Mouse (Mus musculus) heart, embryonic 10.5 days (tissue): ENCODE data around the gene Ogdhl. TPM values are rescaled to one million over a fixed set of nuclear protein-coding genes. Genes with fewer than 3 reads are reported as not detected.

Source experiments
- DNase-seq: peaks from one replicate; pipeline ENCODE4 v3.0.0-alpha.2; 2017; ENCODE audit warnings: low spot score
- H3K27ac ChIP-seq: fragments of 300-500 bp; sonication (generic); 2 replicates; pipeline ENCODE4 v1.5.1; 2016; ENCODE audit warnings: mild to moderate bottlenecking
- H3K27me3 ChIP-seq: fragments of 300-500 bp; sonication (generic); 2 replicates; pipeline ENCODE4 v1.6.1; 2016; ENCODE audit warnings: mild to moderate bottlenecking; ENCODE audit not compliant: poor library complexity, insufficient read depth, severe bottlenecking
- H3K36me3 ChIP-seq: fragments of 300-500 bp; sonication (generic); 2 replicates; pipeline ENCODE4 v1.6.1; 2016; ENCODE audit warnings: mild to moderate bottlenecking, moderate library complexity
- H3K4me1 ChIP-seq: fragments of 300-500 bp; sonication (generic); 2 replicates; pipeline ENCODE4 v1.6.1; 2016; ENCODE audit warnings: mild to moderate bottlenecking
- H3K4me3 ChIP-seq: fragments of 300-500 bp; sonication (generic); 2 replicates; pipeline ENCODE4 v1.5.1; 2016; ENCODE audit warnings: mild to moderate bottlenecking, moderate library complexity
- H3K9me3 ChIP-seq: fragments of 300-500 bp; sonication (generic); 2 replicates; pipeline ENCODE4 v1.6.1; 2016; ENCODE audit warnings: mild to moderate bottlenecking, moderate library complexity
- WGBS: fragments of 180-500 bp; shearing (Covaris S2); methylation state at CpG from one replicate; pipeline ENCODE4 v1.1.7; 2016; 5-methylcytosine and 5-hydroxymethylcytosine counted together
- polyA plus RNA-seq: library from polyadenylated mRNA; unstranded; fragments of >200 nt; fragmentation: Nextera tagmentation; extraction: Ambion mirVana; gene quantifications from 2 replicates; pipeline ENCODE4 v1.2.1, GENCODE M21; 2016

The Ogdhl gene
- 15.3 and 22.1 TPM in 2 replicates for polyA plus RNA-seq

DNA sequence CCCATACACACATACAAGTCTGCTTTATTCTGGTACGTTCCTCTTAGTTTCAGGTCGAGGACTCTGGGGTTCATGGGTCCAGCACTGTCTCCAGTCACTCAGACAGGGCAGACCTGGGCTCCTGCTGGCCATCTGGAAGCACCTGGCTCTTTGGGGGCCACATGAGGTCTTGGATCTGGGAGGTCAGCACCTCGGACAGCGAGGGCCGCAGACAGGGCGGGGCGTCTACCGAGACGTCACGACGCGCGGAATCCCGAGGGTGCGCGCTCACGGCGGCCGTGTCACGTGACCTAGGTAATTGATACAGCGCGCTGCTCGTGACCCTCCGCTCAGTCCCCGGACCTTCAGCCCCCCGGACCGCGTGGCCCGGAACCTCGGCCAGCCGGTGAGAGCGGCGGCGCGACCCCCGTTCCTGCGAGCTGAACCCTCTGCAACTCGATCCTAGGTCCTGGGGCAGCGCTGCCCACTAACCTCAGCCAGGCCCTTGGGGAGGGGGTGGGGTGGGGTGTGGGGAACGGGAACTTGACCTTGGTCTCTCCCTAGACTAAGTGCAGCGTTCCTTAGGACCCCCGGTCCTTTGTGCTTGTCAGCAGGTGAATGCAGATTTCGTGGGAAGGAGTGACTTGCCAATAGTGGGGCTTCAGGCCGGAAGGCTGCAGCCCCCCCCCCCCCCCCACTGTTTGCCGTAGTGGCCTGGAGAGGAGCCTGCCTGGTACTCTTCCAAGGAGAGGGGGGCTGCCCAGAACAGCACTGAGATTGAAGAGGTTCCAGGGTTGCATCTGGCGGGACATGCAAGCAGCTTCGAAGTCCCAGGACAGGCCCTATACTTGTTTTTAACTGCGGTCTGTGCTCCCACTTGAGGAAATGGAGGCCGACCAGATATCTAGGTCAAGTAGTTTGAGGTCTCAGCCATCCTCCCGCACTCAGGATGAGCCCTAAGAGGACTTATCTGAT, at the start of gene Ogdhl:
Gene Ogdhl, plus strand, starts transcription at position 288 of the 954 bp plus-strand sequence.
- peak within 1 kb of the TSS; percentile 81 for H3K4me3 ChIP-seq
- peaks cover 9% of the 10 kb centered on the region for H3K4me1 ChIP-seq
- H3K36me3 ChIP-seq = no peaks in the 10 kb centered on the region
- peak; percentile 94 for DNase-seq
- peaks cover 7% of the 10 kb centered on the region; the same call in 1 of the 2 replicates for H3K27me3 ChIP-seq
- WGBS = 3% methylated on average over 50 of the region's 50 CpGs
- peak within 1 kb of the TSS; percentile 89 for H3K27ac ChIP-seq
- no peaks in the 10 kb centered on the region for H3K9me3 ChIP-seq

DNA sequence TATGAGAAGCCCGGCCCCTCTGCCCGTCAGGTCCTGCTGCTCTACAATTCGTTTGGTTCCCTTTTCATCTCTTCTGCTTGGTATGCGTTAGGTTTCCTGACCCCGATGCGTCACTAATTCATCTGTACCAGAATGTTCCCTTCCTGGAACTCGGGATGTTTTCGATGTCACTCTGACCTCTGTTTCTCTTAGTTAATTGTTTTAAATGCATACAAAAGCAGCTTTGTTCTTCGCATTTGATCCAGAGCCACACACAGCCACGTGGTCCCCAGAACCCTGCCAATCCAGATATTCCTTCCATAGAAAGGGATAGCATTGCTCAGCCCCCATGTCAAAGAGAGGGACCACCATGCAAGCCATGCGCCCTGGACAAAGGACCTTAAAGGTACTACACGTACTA, 20.2 kb upstream of the Ogdhl start:
- no peak overlapping the region for H3K27ac ChIP-seq
- 80% methylated on average over 12 of the region's 12 CpGs for WGBS
- no peaks in the 10 kb centered on the region for H3K4me1 ChIP-seq

DNA sequence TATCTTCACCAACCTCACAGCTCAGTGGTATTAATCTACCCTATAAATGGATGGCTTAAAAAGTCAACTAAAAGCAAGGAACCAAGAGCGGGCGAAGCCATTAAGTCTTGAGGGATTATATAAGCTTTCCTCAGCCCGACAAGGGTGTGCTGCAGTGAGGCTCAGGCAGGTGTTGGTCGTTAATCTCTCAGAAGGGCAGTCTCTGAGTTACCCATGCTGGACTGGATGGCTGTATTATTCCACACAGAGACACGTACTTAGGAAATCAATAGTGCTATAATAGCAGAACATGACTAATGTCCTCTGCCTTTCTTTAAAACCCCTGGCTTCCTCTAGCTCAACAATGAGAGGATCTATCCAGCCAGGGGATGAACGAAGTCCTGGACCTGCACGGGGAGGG, 19.4 kb upstream of the Ogdhl start:
- DNase-seq = no peak
- Histone ChIP-seq H3K36me3 (peaks cover 11% of the 10 kb centered on the region), H3K4me3 (no peak overlapping the region), H3K27me3 (no peaks in the 10 kb centered on the region), H3K9me3 (no peaks in the 10 kb centered on the region), H3K27ac (no peak overlapping the region), H3K4me1 (no peaks in the 10 kb centered on the region)
- 90% methylated on average over 7 of the region's 7 CpGs for whole genome bisulfite sequencing

More for the DNA sequence above, 20.2 kb upstream of the Ogdhl start:
- H3K36me3 ChIP-seq = peaks cover 11% of the 10 kb centered on the region
- H3K4me3 ChIP-seq = no peak overlapping the region
- H3K27me3 ChIP-seq = no peaks in the 10 kb centered on the region
- no peak for DNase-seq
- H3K9me3 ChIP-seq = no peaks in the 10 kb centered on the region

DNA sequence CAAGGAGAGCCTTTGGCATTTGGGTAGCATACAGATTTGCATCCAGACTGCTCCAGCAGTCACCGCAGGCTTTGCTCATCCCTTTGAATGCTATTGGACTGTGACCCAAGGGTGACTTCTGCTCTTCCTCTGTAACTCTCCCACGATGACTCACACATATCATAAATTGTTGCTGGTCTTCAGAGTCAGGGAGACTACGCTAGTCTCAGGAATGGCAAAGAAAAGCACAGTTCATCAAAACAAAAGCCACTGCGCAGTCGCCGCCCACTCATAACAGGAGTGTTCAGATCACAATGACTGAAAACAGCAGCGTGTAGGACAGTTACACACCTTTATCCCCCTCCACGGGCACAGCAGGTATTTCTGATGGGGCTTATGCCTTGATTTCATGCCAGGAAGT, 16.9 kb upstream of the Ogdhl start:
- Histone ChIP-seq H3K27ac (no peak overlapping the region), H3K36me3 (no peaks in the 10 kb centered on the region), H3K27me3 (no peaks in the 10 kb centered on the region), H3K4me3 (no peak overlapping the region), H3K4me1 (no peaks in the 10 kb centered on the region), H3K9me3 (no peaks in the 10 kb centered on the region)
- WGBS = 86% methylated on average over 8 of the region's 8 CpGs
- DNase-seq = no peak

DNA sequence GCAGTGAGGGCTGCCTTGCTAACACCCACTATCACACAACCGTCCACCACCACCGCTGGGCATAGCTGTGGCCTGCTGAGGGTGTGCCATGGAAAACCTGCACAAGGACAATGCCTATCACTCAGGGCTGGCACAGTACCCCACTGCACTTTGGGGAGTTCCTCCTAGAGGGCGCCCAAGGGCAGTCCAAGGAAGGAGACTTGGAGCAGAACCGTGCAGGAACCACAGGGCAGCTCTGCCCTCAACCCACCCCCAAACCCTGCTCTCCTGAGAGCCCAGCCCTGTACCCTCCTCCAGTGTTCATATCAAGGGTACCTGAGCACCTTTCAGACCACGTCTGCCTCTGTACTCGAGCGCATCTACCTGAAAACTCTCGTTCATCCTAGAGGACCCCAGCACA, 11.9 kb upstream of the Ogdhl start:
- H3K27me3 ChIP-seq = no peaks in the 10 kb centered on the region
- no peak overlapping the region for H3K27ac ChIP-seq
- no peaks in the 10 kb centered on the region for H3K9me3 ChIP-seq
- H3K4me1 ChIP-seq = no peaks in the 10 kb centered on the region
- H3K4me3 ChIP-seq = no peak overlapping the region
- peak; percentile 62 for DNase-seq
- no peaks in the 10 kb centered on the region for H3K36me3 ChIP-seq
- WGBS = 40% methylated on average over 8 of the region's 8 CpGs

DNA sequence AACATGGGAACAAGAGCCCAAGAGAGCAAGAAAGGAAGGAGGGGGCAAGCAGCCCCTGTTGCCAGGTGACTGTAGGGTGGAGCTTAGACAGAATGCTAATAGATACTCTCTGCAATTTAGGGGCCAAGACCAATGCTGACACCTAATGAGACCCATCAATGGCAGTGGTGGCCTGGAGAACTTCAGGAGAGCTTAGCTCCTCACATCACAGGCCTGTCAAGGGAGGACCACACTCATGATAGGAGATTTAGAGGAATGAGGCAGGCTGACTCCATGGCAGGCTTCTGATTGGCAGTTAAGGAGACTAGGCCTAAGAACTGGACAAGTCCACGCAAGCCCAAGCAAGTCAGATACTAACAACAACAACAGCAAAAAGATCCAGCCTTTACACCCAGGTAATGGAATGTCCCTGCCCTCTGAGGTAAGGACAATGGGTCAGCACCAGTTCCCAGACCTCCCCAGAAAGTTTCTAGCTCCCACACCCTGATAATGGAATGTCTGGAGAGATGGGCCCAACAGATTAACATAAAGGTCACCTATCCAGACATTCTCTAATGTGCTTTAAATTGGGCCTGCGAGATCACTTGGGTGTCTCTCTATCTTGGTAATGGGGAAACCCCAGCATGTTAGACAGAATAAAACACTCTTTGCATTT, 10.3 kb upstream of the Ogdhl start:
- Histone ChIP-seq H3K4me3 (no peak overlapping the region), H3K27ac (no peak overlapping the region), H3K27me3 (no peaks in the 10 kb centered on the region), H3K9me3 (no peaks in the 10 kb centered on the region), H3K36me3 (no peaks in the 10 kb centered on the region), H3K4me1 (no peaks in the 10 kb centered on the region)
- peak; percentile 66 for DNase-seq
- 90% methylated on average over 2 of the region's 2 CpGs for WGBS

DNA sequence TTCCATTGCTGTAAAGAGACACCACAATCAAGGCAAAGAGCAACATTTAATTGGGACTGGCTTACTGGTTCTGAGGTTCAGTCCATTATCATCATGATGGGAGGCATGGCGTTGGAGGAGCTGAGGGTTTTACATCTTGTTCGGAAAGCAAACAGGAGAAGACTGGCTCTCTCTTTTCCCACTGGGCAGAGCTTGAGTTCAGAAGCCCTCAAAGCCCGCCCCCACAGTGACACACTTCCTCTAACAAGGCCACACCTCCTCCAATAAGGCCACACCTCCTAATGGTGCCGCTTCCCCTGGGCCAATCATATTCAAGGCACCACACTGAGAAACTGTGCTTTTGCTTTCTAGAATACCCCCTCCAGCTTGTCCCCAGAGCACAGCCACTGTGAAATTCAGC, 4.0 kb upstream of the Ogdhl start:
- no peak for DNase-seq
- Histone ChIP-seq H3K9me3 (no peaks in the 10 kb centered on the region), H3K4me1 (peaks cover 9% of the 10 kb centered on the region), H3K4me3 (no peak overlapping the region), H3K27me3 (peaks cover 1% of the 10 kb centered on the region; the same call in 1 of the 2 replicates), H3K36me3 (no peaks in the 10 kb centered on the region), H3K27ac (no peak overlapping the region)
- 7% methylated on average over 4 of the region's 4 CpGs for WGBS

DNA sequence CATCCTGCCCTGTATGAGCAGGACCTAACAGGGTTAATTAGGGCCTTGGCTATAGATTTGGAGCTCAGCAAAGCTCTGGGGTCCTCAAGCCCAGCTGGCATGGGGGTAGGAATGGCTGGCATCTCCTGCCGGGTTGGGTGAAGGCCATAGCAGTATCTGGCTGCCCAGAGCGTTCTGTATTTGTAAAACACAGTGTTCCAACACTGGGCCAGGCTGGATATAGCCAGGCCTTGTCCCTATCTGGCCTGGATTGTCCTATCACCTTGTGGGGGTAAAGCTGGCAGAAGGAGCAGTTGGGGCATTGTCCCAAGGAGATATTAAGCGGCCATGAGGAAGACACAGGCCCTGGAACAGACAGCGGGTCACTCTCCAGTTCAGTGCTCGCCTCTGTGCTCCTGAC, 1.4 kb downstream of the Ogdhl start:
- Histone ChIP-seq H3K9me3 (no peaks in the 10 kb centered on the region), H3K27ac (no peak overlapping the region), H3K36me3 (no peaks in the 10 kb centered on the region), H3K27me3 (peaks cover 7% of the 10 kb centered on the region; the same call in 1 of the 2 replicates), H3K4me1 (peaks cover 9% of the 10 kb centered on the region), H3K4me3 (no peak overlapping the region)
- no peak for DNase-seq
- WGBS = 86% methylated on average over 5 of the region's 5 CpGs

DNA sequence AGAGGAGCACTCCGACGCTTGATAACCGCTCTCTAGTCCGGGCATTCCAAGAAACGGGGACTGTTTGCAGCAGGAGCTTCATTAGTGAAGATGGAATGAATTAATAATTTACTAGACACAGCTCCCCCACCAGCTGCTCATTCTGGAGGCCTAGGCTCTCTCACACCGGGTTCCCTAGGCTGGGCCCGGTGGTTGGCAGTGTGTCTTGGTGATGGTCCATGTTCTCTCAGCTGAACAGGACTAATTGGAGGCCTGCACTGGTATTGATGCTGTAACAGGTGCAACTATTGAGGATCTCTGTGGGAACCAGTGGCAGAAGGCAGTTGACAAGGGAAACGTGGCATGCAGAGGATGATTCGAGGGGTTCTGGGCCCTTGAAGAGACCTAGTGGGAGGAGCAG, 5.5 kb downstream of the Ogdhl start:
- peaks cover 4% of the 10 kb centered on the region; the same call in 1 of the 2 replicates for H3K36me3 ChIP-seq
- DNase-seq = no peak
- H3K4me3 ChIP-seq = no peak overlapping the region
- H3K9me3 ChIP-seq = no peaks in the 10 kb centered on the region
- H3K27ac ChIP-seq = no peak overlapping the region
- H3K4me1 ChIP-seq = peaks cover 4% of the 10 kb centered on the region
- H3K27me3 ChIP-seq = peaks cover 7% of the 10 kb centered on the region; the same call in 1 of the 2 replicates
- 88% methylated on average over 9 of the region's 9 CpGs for WGBS

DNA sequence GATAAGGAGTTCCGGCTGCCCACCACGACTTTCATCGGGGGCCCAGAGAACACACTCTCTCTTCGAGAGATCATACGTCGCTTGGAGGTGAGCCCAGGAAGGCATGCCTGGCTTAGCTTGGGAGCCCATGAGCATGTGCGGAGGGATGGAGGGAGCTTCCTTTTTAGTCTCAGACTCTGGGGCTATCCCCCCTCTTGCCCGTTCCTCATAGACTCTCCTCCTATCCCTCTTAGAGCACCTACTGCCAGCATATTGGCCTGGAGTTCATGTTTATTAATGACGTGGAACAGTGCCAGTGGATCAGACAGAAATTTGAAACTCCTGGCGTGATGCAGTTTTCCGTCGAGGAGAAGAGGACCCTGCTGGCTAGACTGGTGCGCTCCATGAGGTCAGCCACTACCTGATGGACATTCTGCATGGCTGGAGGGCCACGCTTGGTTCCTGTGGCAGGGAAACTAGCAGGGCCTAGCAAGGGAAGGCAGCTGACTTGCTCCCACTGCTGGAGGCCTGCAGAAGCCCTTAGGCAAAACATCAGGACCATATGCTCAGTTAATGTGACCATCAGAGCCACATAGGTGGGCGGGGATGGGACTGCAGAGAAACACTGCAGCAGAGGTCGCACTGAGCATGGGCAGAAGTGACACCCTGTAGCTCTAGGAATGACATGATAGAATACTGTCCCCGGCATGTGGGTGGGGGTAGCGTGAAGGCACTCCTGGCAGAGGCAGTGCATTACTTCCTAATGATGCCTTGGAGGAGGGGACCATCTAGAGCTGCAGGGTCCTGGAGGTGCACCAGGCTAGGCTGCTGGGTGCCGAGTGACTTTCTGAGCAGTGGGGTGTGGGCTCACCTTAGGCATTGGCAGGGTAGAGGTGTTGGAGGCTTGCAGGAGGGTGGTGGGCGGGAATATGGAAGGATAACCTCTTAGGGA, 11.0 kb downstream of the Ogdhl start:
- DNase-seq = no peak
- WGBS = 84% methylated on average over 20 of the region's 20 CpGs
- no peaks in the 10 kb centered on the region for H3K4me1 ChIP-seq
- peaks cover 39% of the 10 kb centered on the region for H3K36me3 ChIP-seq
- H3K27ac ChIP-seq = no peak overlapping the region
- H3K4me3 ChIP-seq = no peak overlapping the region
- H3K27me3 ChIP-seq = no peaks in the 10 kb centered on the region
- H3K9me3 ChIP-seq = no peaks in the 10 kb centered on the region

DNA sequence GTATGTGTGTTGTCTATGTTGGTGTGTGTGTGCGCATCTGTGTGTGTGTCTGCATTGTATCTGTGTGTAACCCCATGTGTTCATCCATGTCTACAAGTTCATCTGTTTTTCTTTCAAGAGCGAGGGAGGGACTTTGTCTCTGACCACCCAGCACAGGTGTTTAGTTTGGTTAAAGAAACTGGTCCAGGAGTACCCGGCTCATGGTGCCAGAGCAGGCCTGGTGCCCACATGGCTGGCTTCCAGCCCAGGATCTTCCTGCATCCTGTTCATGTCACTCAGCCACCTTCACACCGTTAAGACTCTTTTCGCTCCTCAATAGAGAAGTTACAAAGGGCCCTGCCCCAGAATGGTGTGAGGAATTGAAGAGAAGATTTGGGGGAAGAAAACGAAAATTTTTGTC, 14.2 kb downstream of the Ogdhl start:
- H3K36me3 ChIP-seq = peaks cover 67% of the 10 kb centered on the region
- 82% methylated on average over 6 of the region's 6 CpGs for WGBS

DNA sequence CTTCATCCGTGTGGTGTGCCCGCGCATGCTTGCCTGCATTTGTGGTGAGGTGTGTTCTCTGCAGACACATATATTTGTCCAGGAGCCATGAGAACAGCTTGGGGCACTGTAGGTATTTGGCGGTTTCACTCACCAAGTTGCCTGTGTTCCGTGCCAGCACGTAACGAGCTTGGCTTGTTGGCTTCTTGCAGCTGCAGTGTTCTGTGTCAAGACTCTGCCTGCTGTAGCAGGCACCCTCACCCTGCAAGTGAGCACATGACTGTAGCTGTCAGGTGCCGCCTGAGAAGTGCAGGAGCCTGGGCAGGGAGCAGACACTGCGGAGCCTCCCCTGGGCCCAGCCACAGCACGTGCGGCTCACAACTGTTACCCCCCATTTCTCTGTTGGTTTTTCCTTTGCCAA, 14.7 kb downstream of the Ogdhl start:
- no peak overlapping the region for H3K4me3 ChIP-seq
- 77% methylated on average over 11 of the region's 11 CpGs for WGBS

More for the DNA sequence above, 14.2 kb downstream of the Ogdhl start:
- no peak overlapping the region for H3K4me3 ChIP-seq
- no peaks in the 10 kb centered on the region for H3K4me1 ChIP-seq
- H3K9me3 ChIP-seq = no peaks in the 10 kb centered on the region
- H3K27ac ChIP-seq = no peak overlapping the region
- no peaks in the 10 kb centered on the region for H3K27me3 ChIP-seq
- DNase-seq = no peak

More for the DNA sequence above, 14.7 kb downstream of the Ogdhl start:
- Histone ChIP-seq H3K4me1 (no peaks in the 10 kb centered on the region), H3K27me3 (no peaks in the 10 kb centered on the region), H3K36me3 (peaks cover 73% of the 10 kb centered on the region), H3K27ac (no peak overlapping the region), H3K9me3 (no peaks in the 10 kb centered on the region)
- DNase-seq = no peak
